Mouse (Mus musculus): ENCODE measurements at regions not wholly inside any gene's neighbourhood (a gene's known extent, or its start where the extent isn't known, plus 50 kb on each side); places are given as distances from the start of the nearest gene placed in this dataset.

DNA sequence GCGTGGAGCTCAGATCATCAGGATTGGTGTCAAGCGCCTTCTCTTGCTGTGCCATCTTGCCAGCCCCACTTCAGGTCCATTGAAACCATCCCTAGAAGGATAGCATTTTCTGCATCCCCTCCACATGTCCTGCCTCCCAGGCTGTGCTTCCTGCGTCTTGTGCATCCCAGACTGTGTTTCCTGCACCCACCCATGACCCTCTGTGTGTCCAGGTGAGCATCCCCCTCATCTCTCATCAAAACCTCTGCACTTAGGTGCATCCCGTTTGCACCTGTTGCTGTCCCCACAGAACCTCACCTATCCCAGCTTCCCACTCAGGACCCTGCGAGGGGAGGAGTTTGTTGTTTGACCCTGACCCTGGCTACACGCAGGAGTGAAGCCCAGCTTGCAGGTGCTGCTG is 251.8 kb upstream of the Kcnab2 start:
- no peak overlapping the region for H3K4me3 ChIP-seq (replicated peaks; ENCODE audit: extremely low read depth, low read depth, low read length)
- H3K4me1 ChIP-seq (ENCODE audit: control insufficient read depth, insufficient read depth, low read length) = no peaks in the 10 kb centered on the region
- TF ChIP-seq POLR2A (IDR thresholded peaks at IDR 0.05; ENCODE audit: borderline replicate concordance, extremely low read depth, low read depth, low read length) (no peak), CTCF (IDR thresholded peaks at IDR 0.05; ENCODE audit: insufficient read depth, low read length) (no peak)
- DNase-seq = no peak
- 70% methylated on average over 6 of the region's 6 CpGs for WGBS

DNA sequence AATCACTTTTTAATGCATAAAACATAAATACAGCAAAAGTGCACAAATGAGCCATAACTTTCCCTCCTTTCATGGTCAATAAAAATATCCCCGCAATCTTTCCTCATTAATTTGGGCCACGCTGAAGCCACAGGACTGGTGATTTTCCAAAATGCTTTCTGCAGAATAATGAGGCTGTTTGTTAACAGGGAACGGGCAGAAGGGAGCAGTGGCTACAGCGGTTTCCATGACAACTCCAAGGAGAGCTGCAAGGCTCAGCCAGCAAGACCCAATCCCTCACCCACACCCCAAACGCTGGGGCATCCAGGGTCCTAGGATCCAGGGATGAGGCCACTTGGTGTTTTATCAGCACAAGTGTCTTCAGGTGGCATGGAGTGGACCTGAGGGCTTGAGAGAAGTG is 248.2 kb upstream of the Kcnab2 start:
- WGBS = 54% methylated on average over 5 of the region's 5 CpGs
- Histone ChIP-seq H3K4me3 (replicated peaks; ENCODE audit: extremely low read depth, low read depth, low read length) (no peak overlapping the region), H3K4me1 (ENCODE audit: control insufficient read depth, insufficient read depth, low read length) (no peaks in the 10 kb centered on the region)
- TF ChIP-seq POLR2A (IDR thresholded peaks at IDR 0.05; ENCODE audit: borderline replicate concordance, extremely low read depth, low read depth, low read length) (no peak), CTCF (IDR thresholded peaks at IDR 0.05; ENCODE audit: insufficient read depth, low read length) (no peak)
- DNase-seq = no peak

DNA sequence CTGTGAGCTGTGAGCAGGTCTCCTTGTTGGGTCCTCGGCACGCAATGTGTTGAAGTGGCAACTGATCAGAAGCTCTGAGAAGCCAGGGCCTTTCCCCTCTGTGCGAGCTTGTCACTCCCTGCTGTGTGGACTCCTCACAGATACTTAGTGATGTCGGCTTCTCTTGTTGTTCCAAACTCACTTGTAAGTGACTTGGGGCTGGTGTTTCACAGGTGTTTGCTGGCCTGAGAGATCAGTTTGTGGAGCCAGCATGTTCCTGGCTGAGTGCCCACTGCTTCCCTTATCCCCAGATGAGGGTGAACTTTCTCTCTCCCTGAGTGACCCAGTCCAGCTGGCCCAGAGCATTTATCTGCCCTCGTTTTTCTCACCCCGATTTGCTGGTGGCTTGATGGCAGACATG is 247.8 kb upstream of the Kcnab2 start:
- Histone ChIP-seq H3K4me1 (ENCODE audit: control insufficient read depth, insufficient read depth, low read length) (no peaks in the 10 kb centered on the region), H3K4me3 (replicated peaks; ENCODE audit: extremely low read depth, low read depth, low read length) (no peak overlapping the region)
- WGBS = 37% methylated on average over 6 of the region's 6 CpGs
- TF ChIP-seq CTCF (IDR thresholded peaks at IDR 0.05; ENCODE audit: insufficient read depth, low read length) (no peak), POLR2A (IDR thresholded peaks at IDR 0.05; ENCODE audit: borderline replicate concordance, extremely low read depth, low read depth, low read length) (no peak)
- DNase-seq = no peak

DNA sequence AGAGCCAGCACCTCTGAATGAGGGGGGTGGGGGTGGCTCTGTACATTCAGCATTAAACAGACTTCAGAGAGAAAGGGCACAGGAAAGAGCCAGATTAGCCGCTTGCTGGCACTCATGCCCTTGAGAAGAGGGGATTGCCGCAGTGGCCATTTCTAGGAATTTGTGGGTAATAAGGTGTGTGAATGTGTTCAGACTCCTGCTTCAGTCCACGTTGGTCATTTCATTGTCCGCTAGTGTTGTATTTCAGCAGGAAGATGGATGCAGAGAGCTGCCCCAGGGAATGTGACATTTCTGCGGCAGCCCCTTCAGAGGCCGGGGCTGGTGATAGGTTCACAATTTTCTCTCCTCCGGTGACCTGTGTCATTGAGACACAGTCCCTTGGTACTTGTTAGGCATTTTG is 247.1 kb upstream of the Kcnab2 start:
- DNase-seq = no peak
- no peak for TF ChIP-seq POLR2A (IDR thresholded peaks at IDR 0.05; ENCODE audit: borderline replicate concordance, extremely low read depth, low read depth, low read length)
- TF ChIP-seq CTCF (IDR thresholded peaks at IDR 0.05; ENCODE audit: insufficient read depth, low read length) = no peak
- Histone ChIP-seq H3K4me3 (replicated peaks; ENCODE audit: extremely low read depth, low read depth, low read length) (no peak overlapping the region), H3K4me1 (ENCODE audit: control insufficient read depth, insufficient read depth, low read length) (no peaks in the 10 kb centered on the region)
- WGBS = 68% methylated on average over 7 of the region's 7 CpGs

DNA sequence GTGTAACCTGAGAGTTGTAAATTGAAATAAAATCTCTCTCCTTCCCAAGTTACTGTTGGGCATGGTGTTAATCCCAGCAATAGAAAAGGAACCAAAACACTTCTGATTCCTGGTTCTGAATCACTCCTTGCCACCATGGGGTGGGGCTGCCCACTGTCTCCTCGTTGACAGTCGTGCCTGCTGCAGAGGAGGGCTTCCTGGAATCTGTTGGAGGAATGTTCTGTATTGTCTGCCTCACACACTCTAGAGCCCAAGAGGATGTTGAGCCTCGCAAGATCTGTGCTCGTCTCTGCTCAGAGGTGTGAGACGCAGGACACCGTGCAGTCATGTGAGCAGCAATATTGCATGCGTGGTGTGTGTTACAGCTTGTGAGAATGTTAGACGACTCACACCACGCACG is 246.4 kb upstream of the Kcnab2 start:
- H3K4me3 ChIP-seq (replicated peaks; ENCODE audit: extremely low read depth, low read depth, low read length) = no peak overlapping the region
- DNase-seq = no peak
- no peak for TF ChIP-seq POLR2A (IDR thresholded peaks at IDR 0.05; ENCODE audit: borderline replicate concordance, extremely low read depth, low read depth, low read length)
- no peak for TF ChIP-seq CTCF (IDR thresholded peaks at IDR 0.05; ENCODE audit: insufficient read depth, low read length)
- 67% methylated on average over 10 of the region's 10 CpGs for WGBS
- H3K4me1 ChIP-seq (ENCODE audit: control insufficient read depth, insufficient read depth, low read length) = no peaks in the 10 kb centered on the region

DNA sequence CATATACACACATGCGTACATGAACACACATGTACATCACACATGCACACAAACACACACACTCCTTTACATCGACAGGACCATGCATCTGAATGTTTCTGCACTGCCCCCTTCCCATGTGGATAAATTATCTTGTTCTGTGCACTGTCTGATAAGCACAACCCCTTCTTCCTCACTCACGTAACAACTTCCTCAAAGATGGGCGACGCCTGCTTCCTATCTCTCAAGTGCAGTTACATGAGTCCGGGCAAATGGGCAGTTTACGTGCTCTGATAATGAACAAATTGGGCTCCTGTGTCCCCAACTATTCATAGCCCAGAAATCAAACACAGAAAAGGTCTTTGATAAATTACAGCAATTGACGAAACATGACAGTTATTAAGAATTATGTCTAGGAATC is 242.9 kb upstream of the Kcnab2 start:
- no peak for DNase-seq
- 60% methylated on average over 8 of the region's 8 CpGs for WGBS
- no peak overlapping the region for H3K4me3 ChIP-seq (replicated peaks; ENCODE audit: extremely low read depth, low read depth, low read length)
- TF ChIP-seq POLR2A (IDR thresholded peaks at IDR 0.05; ENCODE audit: borderline replicate concordance, extremely low read depth, low read depth, low read length) (no peak), CTCF (IDR thresholded peaks at IDR 0.05; ENCODE audit: insufficient read depth, low read length) (no peak)
- H3K4me1 ChIP-seq (ENCODE audit: control insufficient read depth, insufficient read depth, low read length) = no peaks in the 10 kb centered on the region

DNA sequence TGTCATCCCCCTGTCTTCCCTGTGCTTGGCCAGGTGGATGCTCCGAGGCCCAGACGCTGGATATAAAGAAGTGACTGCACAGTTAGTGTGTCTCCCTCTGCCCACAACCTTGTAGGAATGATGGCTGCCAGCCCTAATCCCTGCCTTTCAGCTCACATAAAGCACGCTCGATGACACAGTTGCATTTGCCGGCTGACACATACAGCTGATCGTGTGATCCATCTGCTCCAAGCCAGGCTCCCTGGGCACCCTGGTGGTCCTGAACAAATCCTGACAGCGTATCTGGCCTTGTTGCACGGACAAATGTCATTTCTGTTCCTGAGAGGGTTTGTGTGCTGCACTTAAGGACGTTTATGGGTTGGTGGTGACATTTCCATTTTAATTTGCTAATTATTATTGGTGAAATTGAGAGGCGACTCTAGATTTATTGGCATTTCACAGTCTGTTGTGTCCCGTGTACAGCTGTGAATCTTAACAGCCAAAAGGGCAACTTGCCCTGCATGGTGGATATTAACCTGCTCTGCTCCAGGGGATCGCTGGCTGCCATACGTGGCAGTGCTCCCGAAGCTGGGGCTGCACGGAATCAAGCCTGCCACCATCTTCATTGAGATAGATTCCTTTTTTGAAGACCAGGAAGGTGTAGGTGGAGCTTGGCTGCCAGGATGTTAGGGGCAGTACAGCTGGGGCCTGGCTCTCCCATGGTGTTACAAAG is 241.9 kb upstream of the Kcnab2 start:
- 82% methylated on average over 15 of the region's 15 CpGs for WGBS
- TF ChIP-seq CTCF (IDR thresholded peaks at IDR 0.05; ENCODE audit: insufficient read depth, low read length) = no peak
- TF ChIP-seq POLR2A (IDR thresholded peaks at IDR 0.05; ENCODE audit: borderline replicate concordance, extremely low read depth, low read depth, low read length) = no peak
- DNase-seq = no peak
- H3K4me3 ChIP-seq (replicated peaks; ENCODE audit: extremely low read depth, low read depth, low read length) = no peak overlapping the region
- no peaks in the 10 kb centered on the region for H3K4me1 ChIP-seq (ENCODE audit: control insufficient read depth, insufficient read depth, low read length)

DNA sequence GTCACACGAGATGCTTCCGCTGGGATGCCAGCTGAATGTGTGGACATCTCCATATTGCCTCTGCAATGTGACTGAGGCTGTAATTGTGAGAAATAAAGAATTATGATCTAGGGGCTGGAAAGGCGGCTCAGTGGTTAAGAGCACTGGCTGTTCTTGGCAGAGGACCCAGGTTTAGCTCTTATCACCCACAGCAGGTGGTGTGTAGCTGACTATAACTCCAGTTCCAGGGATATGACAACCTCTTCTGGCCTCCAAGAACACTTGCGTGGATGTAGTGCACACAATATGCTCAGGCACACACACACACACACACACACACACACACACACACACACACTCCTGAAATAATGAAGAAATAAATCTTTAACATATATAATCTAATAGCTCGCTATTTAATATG is 232.7 kb upstream of the Kcnab2 start:
- no peak for TF ChIP-seq POLR2A (IDR thresholded peaks at IDR 0.05; ENCODE audit: borderline replicate concordance, extremely low read depth, low read depth, low read length)
- TF ChIP-seq CTCF (IDR thresholded peaks at IDR 0.05; ENCODE audit: insufficient read depth, low read length) = no peak
- no peaks in the 10 kb centered on the region for H3K4me1 ChIP-seq (ENCODE audit: control insufficient read depth, insufficient read depth, low read length)
- H3K4me3 ChIP-seq (replicated peaks; ENCODE audit: extremely low read depth, low read depth, low read length) = no peak overlapping the region
- 80% methylated on average over 5 of the region's 5 CpGs for WGBS
- DNase-seq = no peak

DNA sequence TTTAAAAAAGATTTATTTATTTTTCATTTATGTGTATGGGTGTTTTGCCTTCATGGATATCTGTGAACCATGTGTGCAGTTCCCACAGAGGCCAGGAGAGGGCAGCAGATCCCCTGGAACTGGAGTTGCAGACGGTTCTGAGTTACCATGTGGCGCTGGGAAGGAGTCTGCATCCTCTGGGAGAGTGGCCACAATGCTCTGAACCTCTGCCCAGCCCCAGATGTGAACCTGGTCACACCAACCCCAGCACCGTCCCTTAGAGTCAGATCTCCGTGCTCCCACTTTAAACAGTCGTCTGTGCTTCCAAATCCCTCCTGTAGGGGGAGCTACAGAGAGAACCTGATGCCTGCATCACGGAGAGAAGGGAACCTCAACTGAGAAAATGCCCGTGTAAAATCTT is 222.5 kb upstream of the Kcnab2 start:
- Histone ChIP-seq H3K4me3 (replicated peaks; ENCODE audit: extremely low read depth, low read depth, low read length) (no peak overlapping the region), H3K4me1 (ENCODE audit: control insufficient read depth, insufficient read depth, low read length) (no peaks in the 10 kb centered on the region)
- TF ChIP-seq CTCF (IDR thresholded peaks at IDR 0.05; ENCODE audit: insufficient read depth, low read length) = no peak
- TF ChIP-seq POLR2A (IDR thresholded peaks at IDR 0.05; ENCODE audit: borderline replicate concordance, extremely low read depth, low read depth, low read length) = no peak
- 71% methylated on average over 7 of the region's 7 CpGs for WGBS
- DNase-seq = no peak

DNA sequence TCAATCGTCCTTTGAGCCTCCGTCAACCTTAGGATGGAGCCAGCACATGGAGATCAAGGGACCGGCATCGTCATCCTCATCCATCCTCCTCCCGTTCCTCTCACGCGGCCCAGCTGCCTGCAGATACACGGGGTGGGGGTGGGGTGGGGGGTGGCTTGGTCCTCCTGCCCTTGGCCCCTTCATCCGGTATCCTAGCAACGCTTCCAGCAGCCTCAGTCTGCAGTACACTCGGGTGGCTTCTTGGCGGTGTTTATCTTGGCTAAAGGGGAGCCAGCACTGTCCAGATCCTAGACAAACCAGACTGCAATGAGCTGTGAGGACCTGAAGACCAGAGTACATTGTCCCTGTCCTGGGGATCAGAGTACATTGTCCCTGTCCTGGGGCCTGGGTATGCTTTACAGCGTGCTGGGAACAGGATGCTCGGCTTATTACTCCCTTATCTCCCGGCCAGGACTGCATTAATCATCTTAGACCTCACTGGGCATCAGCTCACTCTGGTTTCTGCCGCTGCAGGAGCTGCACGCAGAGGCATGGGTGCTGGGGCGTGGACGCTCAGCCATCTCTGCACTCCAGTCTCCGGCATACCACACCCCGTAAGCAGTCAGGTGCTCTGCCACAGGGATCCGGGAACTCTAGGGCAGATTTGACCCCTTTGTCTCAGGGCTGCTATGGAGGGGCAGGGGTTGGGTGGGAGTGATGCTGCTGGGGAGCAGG is 219.7 kb upstream of the Kcnab2 start:
- TF ChIP-seq CTCF (IDR thresholded peaks at IDR 0.05; ENCODE audit: insufficient read depth, low read length) (no peak), POLR2A (IDR thresholded peaks at IDR 0.05; ENCODE audit: borderline replicate concordance, extremely low read depth, low read depth, low read length) (no peak)
- DNase-seq = no peak
- Histone ChIP-seq H3K4me1 (ENCODE audit: control insufficient read depth, insufficient read depth, low read length) (no peaks in the 10 kb centered on the region), H3K4me3 (replicated peaks; ENCODE audit: extremely low read depth, low read depth, low read length) (no peak overlapping the region)
- WGBS = 24% methylated on average over 22 of the region's 22 CpGs
